Mouse (Mus musculus) C2C12 (cell line): ENCODE data around the gene 1700010B08Rik. TPM values are rescaled to one million over a fixed set of nuclear protein-coding genes. Genes with fewer than 3 reads are reported as not detected.
"Not testable (repeated sequence)": the region's sequence is repeated elsewhere in the genome, so short reads cannot be mapped to it uniquely, and the experiment has no call there.

Source experiments
- H3K27me3 ChIP-seq: one replicate; pipeline ENCODE4 v1.6.1; 2011; ENCODE audit not compliant: control insufficient read depth, insufficient read depth, insufficient read length
- H3K36me3 ChIP-seq: one replicate; pipeline ENCODE4 v1.6.1; 2011; ENCODE audit not compliant: control insufficient read depth, insufficient read depth
- H3K4me3 ChIP-seq: one replicate; pipeline ENCODE4 v1.5.1; 2011; ENCODE audit warnings: mild to moderate bottlenecking, control low read depth; ENCODE audit not compliant: poor library complexity, insufficient read depth, severe bottlenecking
- H3K79me2 ChIP-seq: one replicate; pipeline ENCODE4 v1.6.1; 2011; ENCODE audit not compliant: control insufficient read depth, insufficient read depth
- H3K79me3 ChIP-seq: one replicate; pipeline ENCODE4 v1.6.1; 2011; ENCODE audit warnings: low read depth, control low read depth
- H3ac ChIP-seq: one replicate; pipeline ENCODE3; 2011; ENCODE audit warnings: low read depth; ENCODE audit not compliant: control insufficient read depth, insufficient read length
- CEBPB ChIP-seq: IDR thresholded peaks from one replicate; pipeline ENCODE4 v1.6.1; 2011; ENCODE audit warnings: low read depth, mild to moderate bottlenecking, control low read depth, moderate library complexity
- CTCF ChIP-seq: IDR thresholded peaks from one replicate; pipeline ENCODE4 v1.5.1; 2011; ENCODE audit not compliant: control insufficient read depth, insufficient read depth, insufficient read length
- FOSL1 ChIP-seq: IDR thresholded peaks from one replicate; pipeline ENCODE4 v1.8.0; 2011; ENCODE audit warnings: mild to moderate bottlenecking, low read length; ENCODE audit not compliant: poor library complexity, insufficient read depth, severe bottlenecking
- MAX ChIP-seq: IDR thresholded peaks from one replicate; pipeline ENCODE4 v1.6.1; 2011; ENCODE audit warnings: mild to moderate bottlenecking, control low read depth
- MYOD1 ChIP-seq: IDR thresholded peaks from one replicate; pipeline ENCODE4 v1.6.1; 2011; ENCODE audit warnings: low read depth; ENCODE audit not compliant: control insufficient read depth, insufficient read length
- MYOG ChIP-seq: IDR thresholded peaks from one replicate; pipeline ENCODE4 v1.6.1; 2011; ENCODE audit not compliant: control insufficient read depth, insufficient read length; ENCODE audit errors: extremely low read depth
- USF1 ChIP-seq: IDR thresholded peaks from one replicate; pipeline ENCODE4 v1.6.1; 2011; ENCODE audit warnings: low read depth, mild to moderate bottlenecking, control low read depth, moderate library complexity
- long read RNA-seq, 2 experiments: library from polyadenylated mRNA; unstranded; transcript quantifications; one replicate each; pipeline ENCODE4 v2.0.0; 2019 to 2020
- polyA plus RNA-seq: library from polyadenylated mRNA; unstranded; fragments of >200 nt; fragmentation: generic; extraction: Trizol; gene quantifications from one replicate; pipeline ENCODE4 v1.2.1, GENCODE M21; 2012; ENCODE audit warnings: missing spikeins

1700010B08Rik gene
- polyA plus RNA-seq: not detected
- long read RNA-seq, experiment 1: 0 reads
- long read RNA-seq, experiment 2: 0 reads

DNA sequence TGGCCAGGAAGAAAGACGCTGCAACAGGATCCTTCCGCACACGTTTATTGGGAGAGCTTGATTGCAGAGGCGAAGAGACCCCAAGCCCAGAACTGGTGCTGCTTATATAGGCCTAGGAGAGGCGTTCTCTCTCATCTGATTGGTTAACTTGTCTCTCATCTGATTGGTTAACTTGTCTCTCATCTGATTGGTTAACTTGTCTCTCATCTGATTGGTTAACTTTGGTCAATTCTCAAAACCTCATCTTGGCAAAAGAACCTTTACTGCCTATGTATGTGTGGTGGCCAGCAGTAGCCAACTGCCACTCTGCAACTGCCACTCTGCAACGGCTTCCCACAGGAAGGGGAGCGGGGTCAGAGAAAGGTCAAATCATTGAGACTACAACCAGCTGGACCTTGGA is at the start of gene 1700010B08Rik:
Gene 1700010B08Rik, plus strand, starts transcription at position 301 of the 400 bp plus-strand sequence.
- H3K79me3 ChIP-seq, H3K79me2 ChIP-seq, H3K27me3 ChIP-seq, H3ac ChIP-seq, H3K36me3 ChIP-seq, H3K4me3 ChIP-seq: not testable (repeated sequence)

DNA sequence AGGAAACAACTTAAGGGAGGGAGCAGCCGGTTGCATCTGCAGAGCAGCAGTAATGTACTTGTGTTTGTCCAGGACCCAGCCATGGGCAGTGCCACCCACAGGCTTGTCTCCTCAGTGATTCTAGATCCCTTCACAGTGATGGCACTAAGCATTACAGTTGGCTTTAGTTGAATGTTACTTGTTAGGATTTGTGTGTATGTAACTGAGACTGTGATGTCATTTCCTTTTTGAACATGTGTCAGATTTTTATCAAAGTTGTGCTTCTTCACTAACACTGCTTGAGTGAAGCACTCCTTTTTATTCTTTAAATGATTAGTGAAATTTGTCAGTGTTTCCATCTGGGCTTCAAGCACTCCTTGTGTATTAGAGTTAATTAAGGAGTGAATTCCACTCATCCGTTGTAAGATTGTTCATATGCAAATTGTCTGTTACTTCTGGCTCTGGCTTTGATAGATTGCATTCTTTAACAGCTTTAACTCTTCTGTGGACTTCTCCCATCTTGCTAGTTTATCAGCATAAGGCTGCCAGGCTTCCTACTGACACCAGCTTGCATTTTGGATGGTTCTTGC is 46.8 kb upstream of the 1700010B08Rik start:
- Histone ChIP-seq H3ac (no peak overlapping the region), H3K79me2 (peaks cover 99% of the 10 kb centered on the region), H3K4me3 (no peak overlapping the region), H3K36me3 (peaks cover 57% of the 10 kb centered on the region), H3K27me3 (no peaks in the 10 kb centered on the region), H3K79me3 (peaks cover 81% of the 10 kb centered on the region)
- TF ChIP-seq USF1 (no peak), MAX (no peak), CTCF (no peak), CEBPB (no peak), MYOD1 (no peak), MYOG (no peak), FOSL1 (no peak)

DNA sequence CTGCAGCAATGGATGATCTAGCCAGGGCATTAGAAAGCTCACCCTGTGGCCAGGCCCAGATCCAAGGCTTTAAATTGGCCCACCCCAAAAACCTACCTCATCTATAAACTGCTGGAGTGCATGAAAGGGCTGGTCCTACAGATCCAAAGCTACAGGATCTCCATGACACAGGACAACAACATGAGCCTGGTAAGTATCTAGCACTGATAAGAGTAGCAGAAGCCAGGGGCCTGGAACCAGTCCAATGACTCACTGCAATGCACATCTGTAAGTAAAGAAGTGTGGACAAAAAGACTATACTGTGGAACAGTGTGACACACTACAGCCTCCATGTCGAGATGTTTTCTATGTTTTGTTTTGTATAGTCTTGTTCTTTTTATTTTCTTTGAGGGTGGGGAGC is 45.7 kb upstream of the 1700010B08Rik start:
- Histone ChIP-seq H3K79me2 (peaks cover 99% of the 10 kb centered on the region), H3K79me3 (peaks cover 82% of the 10 kb centered on the region), H3ac (no peak overlapping the region), H3K4me3 (no peak overlapping the region), H3K36me3 (peaks cover 48% of the 10 kb centered on the region), H3K27me3 (no peaks in the 10 kb centered on the region)
- TF ChIP-seq USF1 (no peak), FOSL1 (no peak), CEBPB (no peak), CTCF (no peak), MYOD1 (no peak), MYOG (no peak), MAX (no peak)

DNA sequence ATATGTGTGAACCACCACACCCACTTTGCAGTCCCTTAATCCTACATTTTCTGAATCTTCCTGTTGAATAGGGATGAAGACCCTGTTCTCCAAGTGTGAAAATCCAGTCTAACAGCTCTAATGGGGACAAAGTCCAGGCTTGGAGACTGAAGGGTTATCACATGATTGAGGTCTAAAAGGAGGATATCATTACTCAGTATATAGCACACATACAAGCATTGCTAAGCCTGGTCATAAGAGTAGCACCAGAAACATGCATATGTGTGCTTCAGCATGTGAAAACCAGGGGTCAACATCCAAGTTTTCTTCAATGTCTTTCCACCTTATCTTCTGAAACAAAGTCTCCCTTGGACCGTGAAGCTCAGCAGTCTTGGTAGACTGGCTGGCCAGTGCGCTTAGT is 40.6 kb upstream of the 1700010B08Rik start:
- no peaks in the 10 kb centered on the region for H3K27me3 ChIP-seq
- H3K79me2 ChIP-seq: peaks cover 91% of the 10 kb centered on the region
- no peak overlapping the region for H3ac ChIP-seq
- H3K36me3 ChIP-seq: peaks cover 27% of the 10 kb centered on the region
- TF ChIP-seq CTCF (no peak), FOSL1 (no peak), USF1 (no peak), MYOG (no peak), MYOD1 (no peak), CEBPB (no peak), MAX (no peak)
- peaks cover 59% of the 10 kb centered on the region for H3K79me3 ChIP-seq
- no peak overlapping the region for H3K4me3 ChIP-seq

DNA sequence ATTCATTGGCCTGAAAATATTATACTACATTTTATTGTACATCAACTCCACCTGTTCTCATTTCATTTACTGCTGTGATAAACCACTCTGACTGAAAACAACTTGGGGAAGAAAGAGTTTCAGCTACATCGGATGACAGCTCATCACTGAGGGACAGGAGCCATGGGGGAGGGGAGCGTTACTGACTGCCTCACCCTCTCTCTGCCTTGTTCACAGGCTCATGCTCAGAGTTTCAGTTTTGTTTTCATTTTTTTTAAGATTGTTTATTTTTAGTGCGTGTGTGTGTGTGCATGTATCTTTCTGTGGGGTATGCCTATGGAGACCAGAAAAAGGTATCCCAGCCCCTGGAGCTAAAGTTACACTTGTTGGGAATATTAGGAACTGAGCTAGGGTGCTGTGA is 40.0 kb upstream of the 1700010B08Rik start:
- no peaks in the 10 kb centered on the region for H3K27me3 ChIP-seq
- no peak for TF ChIP-seq CTCF
- no peak for TF ChIP-seq CEBPB
- TF ChIP-seq USF1: no peak
- no peak for TF ChIP-seq FOSL1
- TF ChIP-seq MAX: no peak
- TF ChIP-seq MYOG: no peak
- TF ChIP-seq MYOD1: no peak
- H3K4me3 ChIP-seq: no peak overlapping the region
- peaks cover 58% of the 10 kb centered on the region for H3K79me3 ChIP-seq
- peaks cover 24% of the 10 kb centered on the region for H3K36me3 ChIP-seq
- peaks cover 91% of the 10 kb centered on the region for H3K79me2 ChIP-seq
- no peak overlapping the region for H3ac ChIP-seq

DNA sequence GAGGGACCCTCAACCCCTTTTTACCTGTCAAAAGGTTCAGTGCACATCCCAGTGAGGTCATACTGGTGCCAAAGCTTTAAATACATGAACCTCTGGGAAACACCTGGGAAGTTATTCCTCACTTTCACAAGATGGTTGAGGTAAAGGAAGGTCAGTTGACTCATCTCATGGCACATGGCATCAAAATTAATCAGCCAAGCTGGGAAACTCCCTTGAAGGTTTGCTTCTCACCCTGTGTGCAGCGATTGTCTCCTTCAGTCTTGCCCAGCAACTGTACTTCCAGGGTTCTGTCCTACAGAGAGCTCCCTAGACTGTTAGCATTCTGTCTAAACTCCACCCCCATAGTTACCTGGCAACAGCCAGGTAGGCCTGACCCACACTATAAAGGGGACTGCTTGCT is 39.1 kb upstream of the 1700010B08Rik start:
- Histone ChIP-seq H3K4me3 (no peak overlapping the region), H3K36me3 (peaks cover 19% of the 10 kb centered on the region), H3K27me3 (no peaks in the 10 kb centered on the region), H3K79me3 (peaks cover 52% of the 10 kb centered on the region), H3ac (no peak overlapping the region), H3K79me2 (peaks cover 89% of the 10 kb centered on the region)
- TF ChIP-seq MYOG (no peak), CEBPB (no peak), FOSL1 (no peak), USF1 (no peak), CTCF (no peak), MAX (no peak), MYOD1 (no peak)
